Mouse (Mus musculus): ENCODE results near the gene Frmd6. TPM values are rescaled to one million over a fixed set of nuclear protein-coding genes. Genes with fewer than 3 reads are reported as not detected.

The Frmd6 gene
- polyA plus RNA-seq, 1 experiment from 2014 or later: 58.5 TPM

DNA sequence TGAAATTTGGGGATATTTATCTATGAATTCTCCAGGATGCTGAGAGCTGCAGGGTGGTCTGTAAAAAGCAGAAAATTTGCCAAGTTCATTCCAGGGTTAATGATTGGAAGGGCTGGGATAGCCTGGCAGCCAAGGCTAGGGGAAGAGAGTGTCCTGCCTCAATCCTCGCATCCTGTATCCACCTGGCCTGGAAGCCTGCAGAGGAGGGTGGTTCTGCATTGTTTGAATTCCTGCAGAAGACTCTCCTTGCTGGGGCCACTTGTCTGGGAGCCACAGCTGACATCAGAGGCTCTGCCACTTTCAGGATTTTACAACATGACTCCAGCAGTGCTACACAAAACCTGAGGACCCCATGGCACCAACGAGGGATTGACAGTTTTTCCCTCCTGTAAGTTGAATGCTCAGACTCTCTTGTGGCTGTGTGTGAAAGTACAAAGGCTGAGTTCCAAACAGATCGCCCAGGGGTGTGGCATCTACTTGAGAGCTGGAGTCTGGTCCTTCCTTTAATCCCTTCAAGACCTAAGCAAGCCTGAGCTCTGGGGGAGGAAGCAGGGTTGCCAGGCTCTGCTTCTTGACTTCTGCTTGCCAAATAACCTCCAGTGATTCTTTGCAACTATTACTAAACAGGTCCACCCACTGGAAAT lies 12.4 kb upstream of the Frmd6 start:
- no peak overlapping the region for H3K9ac ChIP-seq (ENCODE audit: low read length)
- H3K36me3 ChIP-seq (ENCODE audit: control insufficient read depth, insufficient read depth, low read length): no peaks in the 10 kb centered on the region
- H3K9me3 ChIP-seq (ENCODE audit: control insufficient read depth, low read length): no peaks in the 10 kb centered on the region
- no peaks in the 10 kb centered on the region for H3K4me1 ChIP-seq (ENCODE audit: control insufficient read depth, insufficient read depth, low read length)
- H3K4me3 ChIP-seq (ENCODE audit: low read depth, low read length): no peak overlapping the region
- no peaks in the 10 kb centered on the region for H3K27me3 ChIP-seq (ENCODE audit: control insufficient read depth, insufficient read depth, low read length)
- WGBS: 19% methylated on average over 3 of the region's 3 CpGs
- no peak for ATAC-seq (ENCODE audit: insufficient number of reproducible peaks, low FRiP score, low TSS enrichment, low read depth)
- no peak for DNase-seq (ENCODE audit: low spot score)
- H3K4me2 ChIP-seq (ENCODE audit: low read depth, severe bottlenecking): no peak overlapping the region
- no peak overlapping the region for H3K27ac ChIP-seq (replicated peaks; ENCODE audit: low read depth, low read length)

GRCm38 (mm10) chr12:70816731-70817130 lies 8.6 kb upstream of the Frmd6 start:
- Histone ChIP-seq H3K27ac (replicated peaks; ENCODE audit: low read depth, low read length) (no peak overlapping the region), H3K4me3 (ENCODE audit: low read depth, low read length) (no peak overlapping the region), H3K27me3 (ENCODE audit: control insufficient read depth, insufficient read depth, low read length) (no peaks in the 10 kb centered on the region), H3K4me1 (ENCODE audit: control insufficient read depth, insufficient read depth, low read length) (no peaks in the 10 kb centered on the region), H3K36me3 (ENCODE audit: control insufficient read depth, insufficient read depth, low read length) (no peaks in the 10 kb centered on the region), H3K9ac (ENCODE audit: low read length) (no peak overlapping the region), H3K9me3 (ENCODE audit: control insufficient read depth, low read length) (no peaks in the 10 kb centered on the region), H3K4me2 (ENCODE audit: low read depth, severe bottlenecking) (no peak overlapping the region)
- no peak for ATAC-seq (ENCODE audit: insufficient number of reproducible peaks, low FRiP score, low TSS enrichment, low read depth)
- WGBS: 88% methylated on average over 2 of the region's 2 CpGs
- no peak for DNase-seq (ENCODE audit: low spot score)

DNA sequence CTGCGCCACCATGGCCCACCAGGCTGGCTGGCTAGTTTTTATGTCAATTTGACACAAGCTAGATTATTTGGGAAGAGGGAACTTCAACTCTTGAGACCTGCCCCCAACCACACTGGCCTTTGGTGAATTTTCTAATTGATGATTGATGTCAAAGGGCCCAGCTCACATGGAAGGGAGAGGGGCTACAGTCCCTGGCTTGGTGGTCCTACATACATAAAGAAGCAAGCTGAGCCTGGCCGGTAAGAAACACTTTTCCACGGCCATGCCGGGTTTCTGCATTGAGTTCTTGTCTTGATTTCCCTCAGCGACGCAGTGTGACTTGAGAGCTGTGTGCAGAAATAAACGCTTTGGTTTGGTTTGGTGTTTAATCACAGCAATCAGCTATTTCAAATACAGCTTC lies 1.3 kb upstream of the Frmd6 start:
- H3K4me2 ChIP-seq (ENCODE audit: low read depth, severe bottlenecking): peak overlapping the region; percentile 60; the same call in 1 of the 2 replicates
- no peaks in the 10 kb centered on the region for H3K9me3 ChIP-seq (ENCODE audit: control insufficient read depth, low read length)
- no peak overlapping the region for H3K27ac ChIP-seq (replicated peaks; ENCODE audit: low read depth, low read length)
- DNase-seq (ENCODE audit: low spot score): no peak
- H3K36me3 ChIP-seq (ENCODE audit: control insufficient read depth, insufficient read depth, low read length): no peaks in the 10 kb centered on the region
- WGBS: 56% methylated on average over 7 of the region's 7 CpGs
- H3K27me3 ChIP-seq (ENCODE audit: control insufficient read depth, insufficient read depth, low read length): no peaks in the 10 kb centered on the region
- H3K9ac ChIP-seq (ENCODE audit: low read length): no peak overlapping the region
- H3K4me3 ChIP-seq (ENCODE audit: low read depth, low read length): 0 out of 2 replicates have a peak overlapping the region, but pooled peaks have one; percentile 84
- no peak for ATAC-seq (ENCODE audit: insufficient number of reproducible peaks, low FRiP score, low TSS enrichment, low read depth)
- peaks cover 4% of the 10 kb centered on the region; the same call in 1 of the 2 replicates for H3K4me1 ChIP-seq (ENCODE audit: control insufficient read depth, insufficient read depth, low read length)

GRCm38 (mm10) chr12:70825651-70826317 lies 470 bp downstream of the Frmd6 start:
- WGBS: under 1% methylated on average over 55 of the region's 55 CpGs
- Histone ChIP-seq H3K4me1 (ENCODE audit: control insufficient read depth, insufficient read depth, low read length) (peaks cover 18% of the 10 kb centered on the region), H3K9ac (ENCODE audit: low read length) (peak overlapping the region; percentile 93), H3K4me3 (ENCODE audit: low read depth, low read length) (peak overlapping the region; percentile 84), H3K4me2 (ENCODE audit: low read depth, severe bottlenecking) (peak overlapping the region; percentile 60), H3K36me3 (ENCODE audit: control insufficient read depth, insufficient read depth, low read length) (no peaks in the 10 kb centered on the region), H3K27me3 (ENCODE audit: control insufficient read depth, insufficient read depth, low read length) (no peaks in the 10 kb centered on the region), H3K27ac (replicated peaks; ENCODE audit: low read depth, low read length) (peak overlapping the region; percentile 98), H3K9me3 (ENCODE audit: control insufficient read depth, low read length) (no peaks in the 10 kb centered on the region)
- ATAC-seq (ENCODE audit: insufficient number of reproducible peaks, low FRiP score, low TSS enrichment, low read depth) (peak; percentile 42; the same call in 1 of the 2 replicates), DNase-seq (ENCODE audit: low spot score) (peak; percentile 74)

DNA sequence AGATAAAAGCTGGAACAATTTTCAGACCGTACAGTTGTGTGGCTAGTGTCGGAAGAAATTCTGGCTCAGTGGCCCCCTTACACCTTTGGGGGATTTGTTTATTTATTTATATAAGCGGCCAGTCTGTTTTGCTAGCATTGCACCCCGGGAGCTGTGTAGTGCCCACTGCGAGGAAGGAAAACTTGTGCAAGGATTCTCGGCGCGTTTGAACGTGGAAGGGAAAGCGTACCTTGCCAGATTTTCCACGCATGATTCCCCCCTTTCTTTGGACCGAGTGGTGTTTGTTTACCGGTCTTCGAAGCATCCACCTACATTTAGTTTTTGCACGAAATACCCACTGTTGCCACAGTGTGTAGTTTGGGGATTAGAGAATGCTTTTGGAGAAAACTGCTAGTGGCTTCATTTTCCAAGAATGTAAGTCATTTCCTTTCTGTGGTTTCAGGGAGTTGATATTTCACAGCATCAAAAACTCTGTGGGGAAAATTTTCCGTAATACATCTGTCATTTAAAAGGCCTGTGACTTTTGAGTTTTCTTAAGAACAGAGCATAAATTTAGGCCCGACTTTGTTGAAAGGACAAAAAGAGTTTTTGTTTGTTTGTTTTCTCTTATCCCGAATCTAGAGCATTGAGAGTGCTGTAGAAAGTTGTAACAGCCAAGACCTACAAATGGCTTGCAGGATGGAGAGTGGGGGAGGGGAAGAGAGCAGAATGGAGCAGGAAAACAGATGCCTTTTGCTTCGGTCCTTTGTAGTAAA lies 1.2 kb downstream of the Frmd6 start:
- no peak for ATAC-seq (ENCODE audit: insufficient number of reproducible peaks, low FRiP score, low TSS enrichment, low read depth)
- no peaks in the 10 kb centered on the region for H3K9me3 ChIP-seq (ENCODE audit: control insufficient read depth, low read length)
- H3K4me2 ChIP-seq (ENCODE audit: low read depth, severe bottlenecking): peak overlapping the region; percentile 60
- H3K36me3 ChIP-seq (ENCODE audit: control insufficient read depth, insufficient read depth, low read length): no peaks in the 10 kb centered on the region
- peaks cover 24% of the 10 kb centered on the region for H3K4me1 ChIP-seq (ENCODE audit: control insufficient read depth, insufficient read depth, low read length)
- peak overlapping the region; percentile 98 for H3K27ac ChIP-seq (replicated peaks; ENCODE audit: low read depth, low read length)
- H3K4me3 ChIP-seq (ENCODE audit: low read depth, low read length): peak overlapping the region; percentile 84
- no peaks in the 10 kb centered on the region for H3K27me3 ChIP-seq (ENCODE audit: control insufficient read depth, insufficient read depth, low read length)
- WGBS: 3% methylated on average over 19 of the region's 19 CpGs
- DNase-seq (ENCODE audit: low spot score): peak; percentile 54
- peak overlapping the region; percentile 93 for H3K9ac ChIP-seq (ENCODE audit: low read length)

- Histone ChIP-seq H3K27me3 (ENCODE audit: control insufficient read depth, insufficient read depth, low read length) (no peaks in the 10 kb centered on the region), H3K9me3 (ENCODE audit: control insufficient read depth, low read length) (no peaks in the 10 kb centered on the region), H3K27ac (replicated peaks; ENCODE audit: low read depth, low read length) (peak overlapping the region; percentile 98), H3K4me1 (ENCODE audit: control insufficient read depth, insufficient read depth, low read length) (peaks cover 28% of the 10 kb centered on the region), H3K9ac (ENCODE audit: low read length) (peak overlapping the region; percentile 45), H3K4me2 (ENCODE audit: low read depth, severe bottlenecking) (peak overlapping the region; percentile 60), H3K36me3 (ENCODE audit: control insufficient read depth, insufficient read depth, low read length) (no peaks in the 10 kb centered on the region), H3K4me3 (ENCODE audit: low read depth, low read length) (peak overlapping the region; percentile 84)
- 5% methylated on average over 9 of the region's 9 CpGs for WGBS
- DNase-seq (ENCODE audit: low spot score) (peak; percentile 62), ATAC-seq (ENCODE audit: insufficient number of reproducible peaks, low FRiP score, low TSS enrichment, low read depth) (no peak)
Measured at GRCm38 (mm10) chr12:70827187-70827900, 2.0 kb downstream of the Frmd6 start.

- H3K9me3 ChIP-seq (ENCODE audit: control insufficient read depth, low read length): no peaks in the 10 kb centered on the region
- ATAC-seq (ENCODE audit: insufficient number of reproducible peaks, low FRiP score, low TSS enrichment, low read depth): no peak
- H3K4me1 ChIP-seq (ENCODE audit: control insufficient read depth, insufficient read depth, low read length): peaks cover 29% of the 10 kb centered on the region
- no peak for DNase-seq (ENCODE audit: low spot score)
- H3K9ac ChIP-seq (ENCODE audit: low read length): no peak overlapping the region
- H3K27me3 ChIP-seq (ENCODE audit: control insufficient read depth, insufficient read depth, low read length): no peaks in the 10 kb centered on the region
- no peaks in the 10 kb centered on the region for H3K36me3 ChIP-seq (ENCODE audit: control insufficient read depth, insufficient read depth, low read length)
- H3K4me2 ChIP-seq (ENCODE audit: low read depth, severe bottlenecking): peak overlapping the region; percentile 60; the same call in 1 of the 2 replicates
- H3K4me3 ChIP-seq (ENCODE audit: low read depth, low read length): peak overlapping the region; percentile 84; the same call in 1 of the 2 replicates
- peak overlapping the region; percentile 98 for H3K27ac ChIP-seq (replicated peaks; ENCODE audit: low read depth, low read length)
- WGBS: 13% methylated on average over 4 of the region's 4 CpGs
Measured at GRCm38 (mm10) chr12:70827901-70828271, 2.6 kb downstream of the Frmd6 start.

DNA sequence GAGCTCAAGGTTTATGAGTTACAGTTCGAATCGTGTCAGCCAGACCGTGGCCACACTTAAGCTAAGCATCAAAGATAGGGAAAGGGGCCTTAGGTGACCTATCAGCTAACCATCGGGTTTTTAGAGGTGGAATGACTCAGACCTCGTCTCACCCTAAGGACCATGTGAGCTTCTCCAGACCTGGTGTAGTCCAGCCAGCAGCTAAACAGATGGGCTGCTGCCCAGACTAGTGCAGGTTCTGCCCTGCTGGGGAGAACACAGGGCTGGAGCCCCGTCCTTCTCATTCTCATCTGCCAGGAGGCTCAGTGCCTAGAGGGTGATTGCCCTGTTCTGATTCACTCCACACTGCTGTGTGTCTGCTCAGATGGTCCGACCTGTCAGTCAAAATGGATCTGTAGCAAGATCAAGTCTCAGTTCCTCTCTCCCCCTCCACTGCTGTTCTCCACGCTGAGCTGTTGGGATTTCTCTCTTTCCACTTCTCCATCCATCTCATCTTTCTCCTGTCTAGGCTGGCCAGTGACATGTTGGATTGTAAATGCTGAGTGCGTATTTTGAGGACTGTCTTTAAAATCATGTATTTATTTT lies 5.8 kb downstream of the Frmd6 start:
- Histone ChIP-seq H3K4me1 (ENCODE audit: control insufficient read depth, insufficient read depth, low read length) (peaks cover 28% of the 10 kb centered on the region), H3K4me3 (ENCODE audit: low read depth, low read length) (no peak overlapping the region), H3K27ac (replicated peaks; ENCODE audit: low read depth, low read length) (no peak overlapping the region), H3K4me2 (ENCODE audit: low read depth, severe bottlenecking) (no peak overlapping the region), H3K27me3 (ENCODE audit: control insufficient read depth, insufficient read depth, low read length) (no peaks in the 10 kb centered on the region), H3K9me3 (ENCODE audit: control insufficient read depth, low read length) (no peaks in the 10 kb centered on the region), H3K36me3 (ENCODE audit: control insufficient read depth, insufficient read depth, low read length) (no peaks in the 10 kb centered on the region), H3K9ac (ENCODE audit: low read length) (no peak overlapping the region)
- 49% methylated on average over 9 of the region's 9 CpGs for WGBS
- ATAC-seq (ENCODE audit: insufficient number of reproducible peaks, low FRiP score, low TSS enrichment, low read depth): no peak
- DNase-seq (ENCODE audit: low spot score): no peak
